Mouse (Mus musculus) T-cell, adult 66 days (primary cell): ENCODE results near the gene Slc35f1. TPM values are rescaled to one million over a fixed set of nuclear protein-coding genes. Genes with fewer than 3 reads are reported as not detected.

Experiments used
- total RNA-seq, 2 experiments: library from RNA; stranded (reverse); gene quantifications; 3 replicates in 1 of 2; 4 replicates in 1 of 2; pipeline ENCODE4 v1.2.4; 2023

Gene Slc35f1
- total RNA-seq: not detected

DNA sequence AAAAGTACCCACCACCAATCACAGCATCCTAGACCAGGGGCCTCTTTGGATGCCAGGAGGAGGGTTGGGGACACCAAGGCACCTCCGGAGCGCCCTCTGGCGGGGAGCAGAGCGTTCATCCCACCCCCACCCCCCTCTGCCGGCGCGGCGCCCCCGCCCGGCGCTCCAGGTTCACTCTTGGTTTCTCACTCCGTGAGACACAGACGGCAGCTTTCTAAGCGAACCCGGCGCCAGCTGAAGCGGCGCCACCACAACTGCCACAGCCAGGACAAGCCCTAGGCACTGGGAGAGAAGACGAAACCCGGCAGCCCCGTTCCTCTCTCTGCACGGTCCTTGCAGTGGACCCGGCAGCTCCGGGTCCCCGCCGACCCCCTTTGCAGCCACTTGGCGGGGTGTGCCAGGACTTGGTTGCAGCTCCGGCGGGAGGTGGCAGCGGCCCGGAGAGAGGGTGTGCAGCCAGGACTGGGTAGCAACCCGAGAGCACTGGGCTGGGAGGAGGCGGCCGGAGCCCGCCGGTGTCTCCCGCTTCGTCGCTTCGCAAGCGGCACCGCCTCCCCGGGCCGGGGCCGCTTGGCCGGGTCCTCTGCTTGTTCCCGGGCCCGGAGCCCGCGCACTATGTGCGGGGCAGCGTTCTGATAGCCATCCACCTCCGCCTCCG lies at the start of gene Slc35f1:
TSS of gene Slc35f1 (plus strand) at position 200 of the 658 bp plus-strand sequence.

